Mouse (Mus musculus): Measurements from ENCODE around the gene Psap. TPM values are rescaled to one million over a fixed set of nuclear protein-coding genes. Genes with fewer than 3 reads are reported as not detected.

The Psap gene
- polyA plus RNA-seq, 1 experiment from 2014 or later = 104 TPM

GRCm38 (mm10) chr10:60269141-60270064, 8.0 kb upstream of the Psap start:
- Histone ChIP-seq H3K27me3 (replicated peaks; ENCODE audit: control insufficient read depth, insufficient read depth, low read length) (no peaks in the 10 kb centered on the region), H3K4me2 (ENCODE audit: low read length) (no peak overlapping the region), H3K27ac (ENCODE audit: low read depth) (peak overlapping the region; percentile 57), H3K4me1 (replicated peaks; ENCODE audit: control insufficient read depth, insufficient read depth, low read length) (peaks cover 25% of the 10 kb centered on the region), H3K4me3 (ENCODE audit: low read depth, low read length) (no peak overlapping the region), H3K36me3 (ENCODE audit: control insufficient read depth, insufficient read depth, low read length) (no peaks in the 10 kb centered on the region), H3K9me3 (ENCODE audit: control insufficient read depth, low read length) (no peaks in the 10 kb centered on the region), H3K9ac (ENCODE audit: low read length) (no peak overlapping the region)
- 50% methylated on average over 13 of the region's 13 CpGs for WGBS
- ATAC-seq (replicated peaks; ENCODE audit: low FRiP score, low TSS enrichment, low read depth) = no peak
- DNase-seq (ENCODE audit: low spot score) = no peak

GRCm38 (mm10) chr10:60271015-60271414, 6.4 kb upstream of the Psap start:
- H3K4me3 ChIP-seq (ENCODE audit: low read depth, low read length) = no peak overlapping the region

GRCm38 (mm10) chr10:60272241-60272640, 5.2 kb upstream of the Psap start:
- Histone ChIP-seq H3K4me1 (replicated peaks; ENCODE audit: control insufficient read depth, insufficient read depth, low read length) (peaks cover 29% of the 10 kb centered on the region), H3K27me3 (replicated peaks; ENCODE audit: control insufficient read depth, insufficient read depth, low read length) (no peaks in the 10 kb centered on the region), H3K36me3 (ENCODE audit: control insufficient read depth, insufficient read depth, low read length) (no peaks in the 10 kb centered on the region), H3K9me3 (ENCODE audit: control insufficient read depth, low read length) (no peaks in the 10 kb centered on the region), H3K9ac (ENCODE audit: low read length) (no peak overlapping the region), H3K4me2 (ENCODE audit: low read length) (no peak overlapping the region), H3K4me3 (ENCODE audit: low read depth, low read length) (no peak overlapping the region), H3K27ac (ENCODE audit: low read depth) (no peak overlapping the region)
- WGBS = 14% methylated on average over 6 of the region's 6 CpGs
- no peak for DNase-seq (ENCODE audit: low spot score)
- ATAC-seq (replicated peaks; ENCODE audit: low FRiP score, low TSS enrichment, low read depth) = no peak

More at GRCm38 (mm10) chr10:60271015-60271414, 6.4 kb upstream of the Psap start:
- Histone ChIP-seq H3K9me3 (ENCODE audit: control insufficient read depth, low read length) (no peaks in the 10 kb centered on the region), H3K9ac (ENCODE audit: low read length) (no peak overlapping the region), H3K27ac (ENCODE audit: low read depth) (no peak overlapping the region), H3K4me2 (ENCODE audit: low read length) (no peak overlapping the region), H3K27me3 (replicated peaks; ENCODE audit: control insufficient read depth, insufficient read depth, low read length) (no peaks in the 10 kb centered on the region), H3K36me3 (ENCODE audit: control insufficient read depth, insufficient read depth, low read length) (no peaks in the 10 kb centered on the region), H3K4me1 (replicated peaks; ENCODE audit: control insufficient read depth, insufficient read depth, low read length) (peaks cover 25% of the 10 kb centered on the region)
- 51% methylated on average over 6 of the region's 6 CpGs for WGBS
- ATAC-seq (replicated peaks; ENCODE audit: low FRiP score, low TSS enrichment, low read depth) (no peak; the same call in 1 of the 2 replicates), DNase-seq (ENCODE audit: low spot score) (no peak)

GRCm38 (mm10) chr10:60273382-60273781, 4.0 kb upstream of the Psap start:
- no peaks in the 10 kb centered on the region for H3K36me3 ChIP-seq (ENCODE audit: control insufficient read depth, insufficient read depth, low read length)
- H3K27ac ChIP-seq (ENCODE audit: low read depth) = no peak overlapping the region
- no peak overlapping the region for H3K9ac ChIP-seq (ENCODE audit: low read length)
- peaks cover 31% of the 10 kb centered on the region for H3K4me1 ChIP-seq (replicated peaks; ENCODE audit: control insufficient read depth, insufficient read depth, low read length)
- H3K9me3 ChIP-seq (ENCODE audit: control insufficient read depth, low read length) = no peaks in the 10 kb centered on the region
- H3K4me3 ChIP-seq (ENCODE audit: low read depth, low read length) = no peak overlapping the region
- WGBS = 41% methylated on average over 6 of the region's 6 CpGs
- H3K4me2 ChIP-seq (ENCODE audit: low read length) = no peak overlapping the region
- DNase-seq (ENCODE audit: low spot score) (no peak), ATAC-seq (replicated peaks; ENCODE audit: low FRiP score, low TSS enrichment, low read depth) (no peak)
- no peaks in the 10 kb centered on the region for H3K27me3 ChIP-seq (replicated peaks; ENCODE audit: control insufficient read depth, insufficient read depth, low read length)

GRCm38 (mm10) chr10:60278006-60278399, 576 bp downstream of the Psap start:
- ATAC-seq (replicated peaks; ENCODE audit: low FRiP score, low TSS enrichment, low read depth) = no peak
- Histone ChIP-seq H3K4me2 (ENCODE audit: low read length) (peak overlapping the region; percentile 89), H3K27me3 (replicated peaks; ENCODE audit: control insufficient read depth, insufficient read depth, low read length) (no peaks in the 10 kb centered on the region), H3K4me3 (ENCODE audit: low read depth, low read length) (peak overlapping the region; percentile 95), H3K9ac (ENCODE audit: low read length) (peak overlapping the region; percentile 77), H3K27ac (ENCODE audit: low read depth) (peak overlapping the region; percentile 69; the same call in 1 of the 2 replicates), H3K4me1 (replicated peaks; ENCODE audit: control insufficient read depth, insufficient read depth, low read length) (peaks cover 30% of the 10 kb centered on the region), H3K9me3 (ENCODE audit: control insufficient read depth, low read length) (no peaks in the 10 kb centered on the region), H3K36me3 (ENCODE audit: control insufficient read depth, insufficient read depth, low read length) (no peaks in the 10 kb centered on the region)
- DNase-seq (ENCODE audit: low spot score) = no peak
- WGBS = 6% methylated on average over 13 of the region's 13 CpGs

GRCm38 (mm10) chr10:60278786-60279185, 1.4 kb downstream of the Psap start:
- 80% methylated on average over 3 of the region's 3 CpGs for WGBS
- no peaks in the 10 kb centered on the region for H3K9me3 ChIP-seq (ENCODE audit: control insufficient read depth, low read length)
- H3K4me1 ChIP-seq (replicated peaks; ENCODE audit: control insufficient read depth, insufficient read depth, low read length) = peaks cover 33% of the 10 kb centered on the region
- H3K27me3 ChIP-seq (replicated peaks; ENCODE audit: control insufficient read depth, insufficient read depth, low read length) = no peaks in the 10 kb centered on the region
- H3K36me3 ChIP-seq (ENCODE audit: control insufficient read depth, insufficient read depth, low read length) = no peaks in the 10 kb centered on the region
- H3K4me2 ChIP-seq (ENCODE audit: low read length) = peak overlapping the region; percentile 89
- DNase-seq (ENCODE audit: low spot score) (no peak), ATAC-seq (replicated peaks; ENCODE audit: low FRiP score, low TSS enrichment, low read depth) (no peak)
- peak overlapping the region; percentile 95 for H3K4me3 ChIP-seq (ENCODE audit: low read depth, low read length)
- H3K9ac ChIP-seq (ENCODE audit: low read length) = no peak overlapping the region
- no peak overlapping the region for H3K27ac ChIP-seq (ENCODE audit: low read depth)

GRCm38 (mm10) chr10:60279290-60279940, 2.0 kb downstream of the Psap start:
- H3K4me3 ChIP-seq (ENCODE audit: low read depth, low read length) = no peak overlapping the region
- H3K4me2 ChIP-seq (ENCODE audit: low read length) = peak overlapping the region; percentile 89
- no peaks in the 10 kb centered on the region for H3K9me3 ChIP-seq (ENCODE audit: control insufficient read depth, low read length)
- 74% methylated on average over 8 of the region's 8 CpGs for WGBS
- H3K4me1 ChIP-seq (replicated peaks; ENCODE audit: control insufficient read depth, insufficient read depth, low read length) = peaks cover 36% of the 10 kb centered on the region
- DNase-seq (ENCODE audit: low spot score) = no peak
- H3K36me3 ChIP-seq (ENCODE audit: control insufficient read depth, insufficient read depth, low read length) = no peaks in the 10 kb centered on the region
- H3K27me3 ChIP-seq (replicated peaks; ENCODE audit: control insufficient read depth, insufficient read depth, low read length) = no peaks in the 10 kb centered on the region
- H3K9ac ChIP-seq (ENCODE audit: low read length) = no peak overlapping the region
- H3K27ac ChIP-seq (ENCODE audit: low read depth) = no peak overlapping the region
- ATAC-seq (replicated peaks; ENCODE audit: low FRiP score, low TSS enrichment, low read depth) = no peak

GRCm38 (mm10) chr10:60279941-60280301, 2.5 kb downstream of the Psap start:
- H3K36me3 ChIP-seq (ENCODE audit: control insufficient read depth, insufficient read depth, low read length) = no peaks in the 10 kb centered on the region
- ATAC-seq (replicated peaks; ENCODE audit: low FRiP score, low TSS enrichment, low read depth) = no peak
- no peak for DNase-seq (ENCODE audit: low spot score)
- H3K4me3 ChIP-seq (ENCODE audit: low read depth, low read length) = no peak overlapping the region
- no peak overlapping the region for H3K27ac ChIP-seq (ENCODE audit: low read depth)
- H3K4me2 ChIP-seq (ENCODE audit: low read length) = peak overlapping the region; percentile 89; the same call in 1 of the 2 replicates
- 87% methylated on average over 9 of the region's 9 CpGs for WGBS
- peaks cover 41% of the 10 kb centered on the region for H3K4me1 ChIP-seq (replicated peaks; ENCODE audit: control insufficient read depth, insufficient read depth, low read length)
- H3K27me3 ChIP-seq (replicated peaks; ENCODE audit: control insufficient read depth, insufficient read depth, low read length) = no peaks in the 10 kb centered on the region
- no peaks in the 10 kb centered on the region for H3K9me3 ChIP-seq (ENCODE audit: control insufficient read depth, low read length)
- H3K9ac ChIP-seq (ENCODE audit: low read length) = no peak overlapping the region
